In the genomic region with DNA sequence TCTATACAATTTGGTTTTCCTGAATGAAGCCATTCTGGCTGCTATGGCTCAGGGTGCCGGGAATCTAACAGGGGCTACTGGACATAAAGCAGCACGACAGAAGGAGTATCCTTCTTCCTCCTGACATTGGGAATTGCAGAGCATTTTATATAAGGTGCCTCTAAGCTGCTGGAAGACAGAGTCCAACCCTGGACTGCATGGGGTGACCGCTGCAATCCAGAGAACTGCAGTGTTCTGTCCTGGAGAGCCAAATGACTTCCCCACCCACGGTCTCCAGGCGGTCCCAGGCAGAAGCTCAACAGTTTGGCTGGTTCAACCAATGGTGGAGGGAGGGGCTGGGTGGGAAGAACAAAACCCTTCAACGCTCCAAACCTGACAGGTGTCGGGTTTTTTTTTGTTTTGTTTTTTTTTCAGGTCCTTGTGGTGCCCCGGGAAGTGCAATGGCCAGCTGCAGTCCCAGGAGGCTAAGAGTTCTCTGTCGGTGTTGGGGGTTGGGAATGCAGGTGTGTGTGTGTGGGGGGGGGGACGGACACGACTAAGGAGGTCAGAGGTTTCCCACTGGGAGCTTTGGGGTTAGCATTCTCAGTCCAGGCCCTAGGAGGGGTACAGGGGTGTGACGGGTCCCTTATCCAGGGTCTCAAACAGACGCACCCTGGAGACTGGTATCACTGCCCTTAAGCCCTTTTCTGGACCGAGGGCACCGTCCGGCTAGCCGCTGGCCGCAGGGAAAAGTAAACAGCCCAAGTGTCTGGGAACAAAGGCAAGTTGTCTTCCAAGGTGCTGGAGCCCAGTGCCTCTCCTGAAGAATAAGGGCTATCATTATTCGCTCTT, we compare ENCODE assay signal across 8 mouse cellular contexts. TPM values are rescaled to one million over a fixed set of nuclear protein-coding genes. Genes with fewer than 3 reads are reported as not detected.
DNase-seq lines count a peak whose midpoint lies in the region; ATAC-seq and TF ChIP-seq lines count a peak whose summit lies in the region.

No protein-coding gene starts in this region.

- no peaks in the 10 kb centered on the region for H3K9me3 ChIP-seq in liver, embryonic 11.5 days (ENCODE audit: control insufficient read depth, low read length)
- H3K9me3 ChIP-seq in embryonic facial prominence, embryonic 11.5 days (replicated peaks; ENCODE audit: control insufficient read depth, low read length) = no peaks in the 10 kb centered on the region
- no peaks in the 10 kb centered on the region for H3K9me3 ChIP-seq in hindbrain, embryonic 14.5 days (ENCODE audit: control insufficient read depth, low read length)
- no peaks in the 10 kb centered on the region for H3K9me3 ChIP-seq in midbrain, postnatal 0 days (ENCODE audit: low read length)

- no peak overlapping the region for H3K9ac ChIP-seq in liver, embryonic 11.5 days (ENCODE audit: low read depth, low read length)
- H3K9ac ChIP-seq in embryonic facial prominence, embryonic 11.5 days (replicated peaks; ENCODE audit: low read length) = peak overlapping the region; percentile 94
- peak overlapping the region; percentile 95 for H3K9ac ChIP-seq in hindbrain, embryonic 14.5 days
- H3K9ac ChIP-seq in midbrain, postnatal 0 days (replicated peaks; ENCODE audit: low read length, poor library complexity, severe bottlenecking) = peak overlapping the region; percentile 89

- peaks cover 84% of the 10 kb centered on the region for H3K27me3 ChIP-seq in liver, embryonic 11.5 days (replicated peaks; ENCODE audit: control insufficient read depth, insufficient read depth, low read length)
- no peaks in the 10 kb centered on the region for H3K27me3 ChIP-seq in embryonic facial prominence, embryonic 11.5 days (ENCODE audit: control insufficient read depth, insufficient read depth, low read length)
- H3K27me3 ChIP-seq in hindbrain, embryonic 14.5 days (ENCODE audit: control insufficient read depth, insufficient read depth, low read length) = peaks cover 17% of the 10 kb centered on the region
- H3K27me3 ChIP-seq in midbrain, postnatal 0 days (ENCODE audit: insufficient read depth, low read length) = no peaks in the 10 kb centered on the region

- peak overlapping the region; percentile 73 for H3K4me3 ChIP-seq in liver, embryonic 11.5 days (ENCODE audit: low read depth, low read length)
- H3K4me3 ChIP-seq in embryonic facial prominence, embryonic 11.5 days (ENCODE audit: low read depth, low read length) = peak overlapping the region; percentile 86
- H3K4me3 ChIP-seq in hindbrain, embryonic 14.5 days (replicated peaks; ENCODE audit: low read length) = peak overlapping the region; percentile 92
- H3K4me3 ChIP-seq in midbrain, postnatal 0 days (ENCODE audit: low read depth, low read length) = peak overlapping the region; percentile 88

- DNase-seq in liver, embryonic 11.5 days (ENCODE audit: low spot score) = no peak
- no peak for DNase-seq in liver
- DNase-seq in embryonic facial prominence, embryonic 11.5 days (ENCODE audit: low spot score) = peak; percentile 14
- no peak for DNase-seq in hindbrain, embryonic 14.5 days (ENCODE audit: low spot score)
- no peak for DNase-seq in midbrain, postnatal 0 days (ENCODE audit: low spot score)
- no peak for DNase-seq in right cerebral cortex, postnatal 4 days
- DNase-seq in right cerebral cortex, adult 2 months (ENCODE audit: low spot score in 2 of 2) = no peak
- no peak for DNase-seq in testis, postnatal 10 days (ENCODE audit: low spot score)

- H3K27ac ChIP-seq in liver, embryonic 11.5 days (ENCODE audit: low read depth, low read length) = no peak overlapping the region
- peak overlapping the region; percentile 99 for H3K27ac ChIP-seq in embryonic facial prominence, embryonic 11.5 days (replicated peaks; ENCODE audit: low read depth, low read length)
- peak overlapping the region; percentile 97 for H3K27ac ChIP-seq in hindbrain, embryonic 14.5 days
- H3K27ac ChIP-seq in midbrain, postnatal 0 days (ENCODE audit: low read depth, low read length) = peak overlapping the region; percentile 85; the same call in 1 of the 2 replicates

- no peak for TF ChIP-seq CTCF in midbrain, postnatal 0 days (IDR thresholded peaks at IDR 0.05)

- H3K4me2 ChIP-seq in liver, embryonic 11.5 days = peak overlapping the region; percentile 87
- peak overlapping the region; percentile 87 for H3K4me2 ChIP-seq in embryonic facial prominence, embryonic 11.5 days (ENCODE audit: low read depth, low read length)
- peak overlapping the region; percentile 84 for H3K4me2 ChIP-seq in hindbrain, embryonic 14.5 days (replicated peaks)
- peak overlapping the region; percentile 94 for H3K4me2 ChIP-seq in midbrain, postnatal 0 days (ENCODE audit: low read depth, low read length, poor library complexity, severe bottlenecking)

- H3K4me1 ChIP-seq in liver, embryonic 11.5 days (replicated peaks; ENCODE audit: control insufficient read depth, insufficient read depth, low read length) = no peaks in the 10 kb centered on the region; the same call in 1 of the 2 replicates
- peaks cover 12% of the 10 kb centered on the region; the same call in 1 of the 2 replicates for H3K4me1 ChIP-seq in embryonic facial prominence, embryonic 11.5 days (ENCODE audit: control insufficient read depth, insufficient read depth, low read length)
- peaks cover 50% of the 10 kb centered on the region for H3K4me1 ChIP-seq in hindbrain, embryonic 14.5 days (replicated peaks; ENCODE audit: control insufficient read depth, insufficient read depth, low read length)
- H3K4me1 ChIP-seq in midbrain, postnatal 0 days (ENCODE audit: insufficient read depth, low read length) = peaks cover 17% of the 10 kb centered on the region

- ATAC-seq in liver, embryonic 11.5 days (replicated peaks; ENCODE audit: low FRiP score) = no peak
- ATAC-seq in embryonic facial prominence, embryonic 11.5 days (replicated peaks; ENCODE audit: insufficient number of reproducible peaks, low FRiP score, low TSS enrichment, low read depth) = no peak
- ATAC-seq in hindbrain, embryonic 14.5 days (ENCODE audit: low FRiP score) = no peak
- ATAC-seq in midbrain, postnatal 0 days (ENCODE audit: low FRiP score) = 0 out of 2 replicates have a peak, but pooled peaks have one; percentile 20

- no peaks in the 10 kb centered on the region for H3K36me3 ChIP-seq in liver, embryonic 11.5 days (ENCODE audit: control insufficient read depth, insufficient read depth, low read length)
- no peaks in the 10 kb centered on the region; the same call in 1 of the 2 replicates for H3K36me3 ChIP-seq in embryonic facial prominence, embryonic 11.5 days (replicated peaks; ENCODE audit: control insufficient read depth, insufficient read depth, low read depth, low read length)
- H3K36me3 ChIP-seq in hindbrain, embryonic 14.5 days (replicated peaks; ENCODE audit: control insufficient read depth, insufficient read depth) = peaks cover 9% of the 10 kb centered on the region
- no peaks in the 10 kb centered on the region; the same call in 1 of the 2 replicates for H3K36me3 ChIP-seq in midbrain, postnatal 0 days (ENCODE audit: insufficient read depth, low read length)

- WGBS in liver, embryonic 11.5 days = 8% methylated on average over 19 of the region's 19 CpGs
- WGBS in embryonic facial prominence, embryonic 11.5 days = 2% methylated on average over 19 of the region's 19 CpGs
- 3% methylated on average over 19 of the region's 19 CpGs for WGBS in hindbrain, embryonic 14.5 days
- WGBS in midbrain, postnatal 0 days = 7% methylated on average over 19 of the region's 19 CpGs

RNA-seq across cellular contexts. Expression of gene Sertad4, which starts 1.4 kb away (rescaled TPM):
- 3.9 and 4.0 TPM in 2 replicates for polyA plus RNA-seq in liver, embryonic 11.5 days (2014; fragmentation: Nextera tagmentation; extraction: Ambion mirVana)
- 44.1 and 52.1 TPM in 2 replicates for polyA plus RNA-seq in embryonic facial prominence, embryonic 11.5 days (2014; fragmentation: Nextera tagmentation; extraction: Ambion mirVana)
- 21.6 and 25.0 TPM in 2 replicates for polyA plus RNA-seq in hindbrain, embryonic 14.5 days (2014; fragmentation: Nextera tagmentation; extraction: Ambion mirVana)
- 9.2 and 10.9 TPM in 2 replicates for total RNA-seq in midbrain, postnatal 0 days (2014; rRNA removed)
- 18.6 and 19.8 TPM in 2 replicates for polyA plus RNA-seq in midbrain, postnatal 0 days (2015; fragmentation: Nextera tagmentation; extraction: Ambion mirVana)
